Mouse (Mus musculus): Measurements from ENCODE around the gene Pdzd2. TPM values are rescaled to one million over a fixed set of nuclear protein-coding genes. Genes with fewer than 3 reads are reported as not detected.

Gene Pdzd2
- total RNA-seq, 1 experiment from 2014 or later: 14.4 TPM

DNA sequence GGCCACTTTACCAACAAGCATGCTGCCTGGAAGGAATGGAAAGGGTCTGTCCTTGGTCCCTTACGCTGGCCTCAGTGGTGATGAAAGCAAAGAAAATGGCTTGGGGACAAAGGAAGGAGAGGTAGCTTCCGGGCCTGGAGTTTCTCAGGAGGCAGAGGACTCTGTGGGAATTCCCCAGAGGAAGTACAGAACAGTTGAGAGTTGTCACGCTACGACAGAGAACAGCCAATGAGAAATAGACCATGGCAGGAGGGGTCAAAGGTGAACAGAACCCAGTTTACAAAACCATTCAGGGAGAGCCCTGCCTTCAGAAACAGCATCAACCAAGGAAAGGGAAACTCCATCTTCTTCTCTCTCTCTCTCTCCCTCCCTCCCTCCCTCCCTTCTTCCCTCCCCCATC lies 309.1 kb downstream of the Pdzd2 start:
- no peak for DNase-seq

- DNase-seq: no peak
Measured at GRCm38 (mm10) chr15:12429572-12430431, 309.9 kb downstream of the Pdzd2 start.

DNA sequence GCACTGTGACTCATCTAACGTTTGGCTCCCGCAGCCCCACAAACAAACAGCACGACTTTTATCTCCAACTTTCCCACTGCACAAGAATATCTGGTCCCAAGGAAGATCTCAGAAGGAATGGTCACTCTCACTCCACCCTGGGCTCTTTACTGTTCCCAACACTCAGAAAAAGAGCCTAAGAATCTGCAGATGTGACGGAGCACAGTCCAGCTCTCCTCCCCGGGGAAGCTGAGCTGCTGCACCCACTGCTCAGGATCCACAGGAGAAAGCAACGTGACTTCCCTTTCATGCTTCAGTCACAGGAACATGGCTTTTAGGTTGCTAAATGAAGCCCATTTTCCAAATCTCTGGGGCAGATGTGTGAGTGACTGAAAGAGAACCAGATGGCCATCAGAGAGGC lies 311.9 kb downstream of the Pdzd2 start:
- no peak for DNase-seq

DNA sequence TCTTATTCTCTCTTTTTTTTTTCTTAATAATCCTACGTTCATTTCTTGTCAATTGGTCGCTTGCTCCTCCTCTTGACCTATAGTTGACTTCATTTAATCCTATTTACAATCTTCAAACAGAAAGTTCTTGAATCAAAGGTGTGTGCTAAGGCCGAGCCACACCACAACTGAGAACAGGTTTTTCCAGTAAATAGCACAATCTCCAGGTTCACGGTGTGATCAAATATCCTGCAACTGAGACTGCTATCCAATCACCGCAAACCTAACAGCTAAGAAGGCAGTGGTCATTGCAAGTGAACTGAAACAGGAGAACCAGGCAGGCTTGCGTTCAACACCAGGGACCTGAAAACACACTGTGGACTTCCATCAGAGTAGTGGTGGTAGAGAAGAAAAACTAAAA lies 313.4 kb downstream of the Pdzd2 start:
- DNase-seq: no peak

GRCm38 (mm10) chr15:12425049-12425627 lies 314.6 kb downstream of the Pdzd2 start:
- no peak for DNase-seq

DNA sequence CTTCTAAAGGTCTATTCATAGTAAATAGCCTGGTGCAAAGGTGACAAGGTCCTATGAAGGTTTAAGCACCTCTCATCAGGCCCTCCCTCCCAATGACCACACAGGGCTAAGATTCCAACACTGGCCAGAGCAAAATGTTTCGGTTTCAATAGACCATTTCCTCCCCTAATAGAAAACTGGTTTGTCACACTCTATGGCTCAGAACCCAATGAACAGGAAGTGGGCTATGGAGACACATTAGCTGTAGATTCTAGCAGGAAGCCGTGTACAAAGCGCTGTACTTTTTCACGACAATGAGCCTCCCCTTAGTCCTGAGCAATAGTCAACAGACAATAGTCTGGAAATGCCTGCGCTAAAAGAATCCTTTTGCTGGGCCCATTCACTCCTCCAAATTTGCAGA lies 315.5 kb downstream of the Pdzd2 start:
- no peak for DNase-seq

GRCm38 (mm10) chr15:12420915-12421314 lies 318.8 kb downstream of the Pdzd2 start:
- DNase-seq: no peak

- no peak for DNase-seq
Measured at GRCm38 (mm10) chr15:12420376-12420775, 319.3 kb downstream of the Pdzd2 start.

DNA sequence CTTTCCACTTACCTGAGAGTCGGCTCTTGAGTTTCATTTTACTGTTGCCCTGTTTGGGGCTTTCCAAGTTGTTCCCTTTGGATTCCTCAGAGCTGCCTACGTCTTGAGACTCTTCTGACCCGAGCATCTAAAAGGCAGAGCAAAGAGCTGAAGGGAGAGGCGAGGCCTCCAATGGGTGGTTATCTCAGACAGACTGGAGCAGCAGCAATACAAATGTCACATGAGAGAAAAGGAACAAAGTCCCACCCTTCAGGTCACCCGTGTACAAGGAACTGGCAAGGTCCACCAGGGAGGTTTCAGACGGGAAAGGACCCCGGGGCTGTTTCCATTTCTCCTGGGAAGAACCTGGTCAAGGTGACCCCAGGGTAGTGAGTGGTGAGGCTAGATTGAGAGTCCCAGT lies 320.3 kb downstream of the Pdzd2 start:
- DNase-seq: no peak

DNA sequence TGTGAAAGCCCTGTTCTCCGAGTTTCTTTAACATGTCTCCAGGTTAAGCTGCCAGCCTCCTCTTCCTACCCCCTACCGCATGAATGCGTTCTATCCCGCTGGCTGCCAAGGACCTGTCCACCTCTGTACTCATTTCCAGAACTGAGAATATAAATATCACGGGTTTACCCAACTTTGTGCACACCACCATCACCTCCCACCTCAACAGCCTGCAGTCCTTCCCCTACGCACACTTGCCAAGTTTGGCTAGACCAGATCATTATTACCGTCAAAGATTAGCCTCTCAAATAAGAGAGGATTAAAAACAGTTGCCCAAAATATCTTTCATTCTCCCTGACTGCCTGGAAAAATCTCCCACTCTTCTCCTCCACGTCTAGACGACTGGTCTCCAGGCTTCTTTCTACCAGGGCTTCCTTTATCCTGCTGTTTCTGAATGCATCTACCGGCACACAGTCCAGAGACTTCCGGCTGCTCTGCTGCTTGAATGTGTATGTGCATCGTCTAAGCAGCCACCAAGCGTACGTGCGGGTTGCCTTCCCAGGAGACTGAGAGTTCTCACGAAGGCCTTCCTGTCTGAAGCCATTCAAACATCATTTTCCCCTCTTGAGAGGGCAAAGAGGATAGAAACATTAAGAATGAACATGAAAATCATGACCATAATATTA lies 324.1 kb downstream of the Pdzd2 start:
- DNase-seq: no peak

DNA sequence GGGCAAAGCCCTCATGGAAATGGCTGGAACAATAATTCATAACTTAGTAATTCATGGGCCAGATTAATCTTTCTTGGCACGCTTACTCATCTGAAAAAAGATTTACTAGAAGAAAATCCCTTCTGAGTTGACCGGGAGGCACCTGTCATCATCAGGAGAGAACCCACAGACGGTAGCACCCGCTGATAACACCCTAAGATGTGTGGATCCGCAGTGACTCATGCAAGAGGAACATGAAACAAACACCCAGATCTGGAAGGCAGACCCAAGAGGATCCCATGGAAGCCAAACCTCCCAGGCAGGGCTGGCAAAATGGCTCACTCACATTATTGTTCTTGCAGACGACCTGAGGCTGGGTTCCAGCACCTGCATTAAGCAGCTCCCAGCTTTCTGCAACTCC lies 325.0 kb downstream of the Pdzd2 start:
- no peak for DNase-seq

DNA sequence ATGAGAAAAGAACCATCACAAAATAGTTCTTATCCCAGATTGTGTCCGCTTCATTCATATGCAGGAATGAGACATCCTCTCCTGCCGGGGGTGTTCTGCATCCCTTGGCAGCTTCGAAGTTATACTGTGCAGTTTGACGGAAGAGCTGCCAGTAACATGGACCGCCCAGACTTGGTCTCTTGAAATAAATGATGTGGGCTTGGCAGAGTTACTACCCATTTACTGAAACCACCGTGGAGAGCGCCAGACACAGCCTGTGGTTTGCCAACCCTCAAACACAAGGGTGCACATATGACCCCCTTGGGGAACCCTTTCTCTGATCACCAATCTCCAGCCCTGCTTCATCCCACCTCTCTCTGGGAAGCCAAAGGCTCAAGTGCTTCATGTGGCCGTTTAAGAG lies 331.5 kb downstream of the Pdzd2 start:
- no peak for DNase-seq

GRCm38 (mm10) chr15:12405592-12405991 lies 334.1 kb downstream of the Pdzd2 start:
- DNase-seq: no peak

- DNase-seq: no peak
Measured at GRCm38 (mm10) chr15:12397032-12397431, 342.7 kb downstream of the Pdzd2 start.

- DNase-seq: no peak
Measured at GRCm38 (mm10) chr15:12394758-12395157, 345.0 kb downstream of the Pdzd2 start.

GRCm38 (mm10) chr15:12388726-12389489 lies 350.8 kb downstream of the Pdzd2 start:
- DNase-seq: no peak

DNA sequence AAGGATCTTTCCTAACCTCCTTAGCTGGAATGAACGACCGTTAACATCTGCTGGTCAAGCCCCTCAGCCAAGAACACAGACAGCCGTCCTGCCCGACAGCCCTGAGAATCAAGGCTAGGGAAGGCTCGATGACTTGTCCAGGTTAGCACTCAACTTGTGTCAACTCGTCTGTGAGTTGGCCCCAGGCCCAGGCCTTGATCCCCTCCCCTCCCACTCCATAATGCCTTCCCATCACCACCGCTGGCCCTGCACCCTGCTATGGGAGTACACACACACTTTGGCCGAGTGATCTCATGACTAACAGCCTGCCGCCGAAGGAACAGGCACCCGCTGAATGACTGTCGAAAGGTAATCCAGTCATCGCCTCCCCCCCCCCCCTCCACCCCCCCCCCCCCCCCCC lies 355.0 kb downstream of the Pdzd2 start:
- no peak for DNase-seq

DNA sequence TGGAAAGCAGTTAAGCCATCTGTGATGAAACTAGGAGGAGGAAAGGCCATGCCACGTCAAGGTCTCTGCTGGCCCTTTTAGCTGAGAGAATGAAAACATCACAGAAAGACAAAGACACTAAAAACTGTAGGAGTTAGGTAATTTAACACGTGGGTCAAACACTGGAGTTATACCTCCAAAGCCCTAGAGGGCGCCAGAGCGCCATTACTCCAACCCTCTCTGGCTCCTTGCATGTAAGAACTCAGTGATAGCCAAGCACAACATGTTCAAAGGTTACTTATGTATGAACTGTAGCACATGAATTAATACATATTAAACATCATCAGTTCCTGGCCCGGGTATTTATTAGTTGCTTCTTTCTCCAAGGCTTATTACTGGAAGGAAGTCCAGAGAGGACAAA lies 359.2 kb downstream of the Pdzd2 start:
- DNase-seq: peak; percentile 37

DNA sequence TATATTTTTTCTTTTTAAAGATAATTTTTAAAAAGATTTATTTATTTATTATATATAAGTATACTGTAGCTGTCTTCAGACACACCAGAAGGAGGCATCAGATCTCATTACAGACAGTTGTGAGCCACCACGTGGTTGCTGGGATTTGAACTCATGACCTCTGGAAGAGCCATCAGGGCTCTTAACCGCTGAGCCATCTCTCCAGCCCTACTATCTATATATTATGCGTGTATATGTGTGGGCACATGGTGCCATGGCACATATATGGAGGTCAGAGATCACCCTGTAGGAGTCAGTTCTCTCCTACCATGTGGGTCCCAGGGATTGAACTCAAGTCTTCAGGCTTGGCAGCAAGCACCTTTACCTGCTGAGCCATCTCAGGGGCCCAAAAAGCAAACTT lies 359.7 kb downstream of the Pdzd2 start:
- DNase-seq: no peak

GRCm38 (mm10) chr15:12377800-12378199 lies 361.9 kb downstream of the Pdzd2 start:
- DNase-seq: no peak

DNA sequence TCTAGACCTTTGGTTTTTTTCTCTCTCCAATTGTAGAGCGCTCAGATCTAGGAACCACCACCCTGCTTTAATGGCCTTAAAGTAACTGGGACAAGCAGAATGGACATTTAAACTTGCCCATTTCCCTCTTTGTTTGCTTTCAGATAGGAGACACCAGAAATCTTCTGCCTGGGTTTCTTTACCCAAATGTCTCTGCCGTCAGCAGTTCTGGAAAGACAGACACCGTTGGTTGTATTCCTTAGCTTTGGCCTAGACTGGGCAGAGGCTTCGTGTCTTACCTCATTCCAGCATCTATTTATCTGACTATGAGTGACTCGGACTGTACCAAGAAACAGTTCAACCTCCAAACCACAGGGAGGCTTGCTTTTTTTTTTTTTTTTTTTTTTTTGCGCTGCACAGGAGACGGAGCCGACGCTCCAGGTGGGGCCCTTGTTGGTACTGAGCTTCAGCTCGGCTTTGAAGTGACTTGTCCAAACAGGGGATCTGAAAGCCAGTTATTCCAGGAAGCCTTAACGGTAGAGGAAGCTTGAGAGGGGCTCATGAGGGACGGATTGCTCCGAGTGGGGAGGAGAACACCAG lies 363.1 kb downstream of the Pdzd2 start:
- DNase-seq: no peak

GRCm38 (mm10) chr15:12375641-12376311 lies 363.9 kb downstream of the Pdzd2 start:
- peak; percentile 84 for DNase-seq

Data from adrenal gland, postnatal 25 days (tissue).